In the genomic region with DNA sequence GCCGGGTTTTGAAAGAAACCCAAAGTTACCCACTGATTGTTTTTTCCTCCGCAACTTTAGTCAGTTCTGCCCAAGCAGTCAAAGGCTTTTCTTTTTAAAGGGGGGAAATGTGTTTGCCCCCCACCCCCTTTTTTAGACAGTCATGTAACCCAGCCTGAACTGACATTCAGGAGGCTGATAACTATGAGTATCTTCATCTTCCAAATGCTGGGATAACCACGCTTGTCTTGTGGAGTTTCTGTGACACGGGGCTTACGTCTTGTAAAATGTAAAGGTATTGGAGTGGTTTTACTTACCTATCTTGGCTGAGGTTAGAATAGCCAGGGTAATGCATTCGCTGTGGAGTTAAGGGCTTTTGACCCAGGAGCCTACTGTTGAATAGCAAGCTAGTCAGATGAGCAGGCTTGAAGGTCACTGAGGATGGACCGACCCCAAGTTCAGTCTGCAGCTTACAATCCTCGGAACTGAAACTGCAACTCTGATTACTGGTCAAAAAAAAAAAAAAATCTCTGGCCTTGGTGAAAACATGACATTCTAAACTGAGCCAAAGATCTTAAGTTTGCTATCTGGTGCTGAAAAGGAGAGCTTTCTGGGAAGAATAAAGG, we compare ENCODE assay signal across 8 mouse cellular contexts. TPM values are rescaled to one million over a fixed set of nuclear protein-coding genes. Genes with fewer than 3 reads are reported as not detected.
DNase-seq lines count a peak whose midpoint lies in the region; ATAC-seq and TF ChIP-seq lines count a peak whose summit lies in the region.

Gene Cisd2, minus strand, starts transcription at position 318 of the 605 bp plus-strand sequence.

- H3K4me1 ChIP-seq in forebrain, postnatal 0 days (ENCODE audit: insufficient read depth), result peaks cover 13% of the 10 kb centered on the region; the same call in 1 of the 2 replicates
- peaks cover 25% of the 10 kb centered on the region for H3K4me1 ChIP-seq in hindbrain, embryonic 15.5 days (replicated peaks)
- peaks cover 17% of the 10 kb centered on the region for H3K4me1 ChIP-seq in limb, embryonic 12.5 days (replicated peaks)
- H3K4me1 ChIP-seq in olfactory bulb, adult 2 months (ENCODE audit: control insufficient read depth, insufficient read depth, low read length), result no peaks in the 10 kb centered on the region

- 4% methylated on average over 8 of the region's 8 CpGs for WGBS in forebrain, postnatal 0 days
- WGBS in hindbrain, embryonic 15.5 days, result 2% methylated on average over 8 of the region's 8 CpGs
- 2% methylated on average over 8 of the region's 8 CpGs for WGBS in limb, embryonic 12.5 days
- WGBS in olfactory bulb, adult 2 months, result under 1% methylated on average over 8 of the region's 8 CpGs

- H3K27ac ChIP-seq in forebrain, postnatal 0 days (ENCODE audit: low read depth, low read length), result peak within 1 kb of the TSS; percentile 98
- H3K27ac ChIP-seq in hindbrain, embryonic 15.5 days (replicated peaks), result peak within 1 kb of the TSS; percentile 100
- peak within 1 kb of the TSS; percentile 96 for H3K27ac ChIP-seq in limb, embryonic 12.5 days
- H3K27ac ChIP-seq in olfactory bulb, adult 2 months (ENCODE audit: insufficient read depth, low read depth, low read length), result peak within 1 kb of the TSS; percentile 98

- no peaks in the 10 kb centered on the region for H3K36me3 ChIP-seq in forebrain, postnatal 0 days (ENCODE audit: insufficient read depth)
- no peaks in the 10 kb centered on the region for H3K36me3 ChIP-seq in hindbrain, embryonic 15.5 days
- 0 out of 2 replicates have a peak, but pooled peaks cover 6% of the 10 kb centered on the region for H3K36me3 ChIP-seq in limb, embryonic 12.5 days

- TF ChIP-seq CTCF in forebrain, postnatal 0 days (IDR thresholded peaks at IDR 0.05; ENCODE audit: low read depth), result no peak
- TF ChIP-seq CTCF in olfactory bulb, adult 2 months (IDR thresholded peaks at IDR 0.05; ENCODE audit: insufficient read depth, low read depth, low read length), result no peak

- H3K9me3 ChIP-seq in forebrain, postnatal 0 days (ENCODE audit: low read length), result no peaks in the 10 kb centered on the region
- no peaks in the 10 kb centered on the region for H3K9me3 ChIP-seq in hindbrain, embryonic 15.5 days
- no peaks in the 10 kb centered on the region for H3K9me3 ChIP-seq in limb, embryonic 12.5 days

- peak within 1 kb of the TSS; percentile 76 for H3K4me3 ChIP-seq in forebrain, postnatal 0 days (ENCODE audit: low read depth, low read length)
- peak within 1 kb of the TSS; percentile 73 for H3K4me3 ChIP-seq in hindbrain, embryonic 15.5 days
- H3K4me3 ChIP-seq in limb, embryonic 12.5 days (replicated peaks), result peak within 1 kb of the TSS; percentile 74
- peak within 1 kb of the TSS; percentile 97 for H3K4me3 ChIP-seq in olfactory bulb, adult 2 months (ENCODE audit: insufficient read depth, low read depth, low read length)

- no peak for DNase-seq in left cerebral cortex, adult 18-20 months (ENCODE audit: low spot score in 2 of 2)
- DNase-seq in left cerebral cortex, adult 11 months (ENCODE audit: low spot score), result no peak
- DNase-seq in adrenal gland, postnatal 10 days, result peak; percentile 29
- DNase-seq in forebrain, postnatal 0 days, result no peak
- DNase-seq in cerebellum, postnatal 14 days, result no peak

- H3K9ac ChIP-seq in forebrain, postnatal 0 days, result peak within 1 kb of the TSS; percentile 78
- H3K9ac ChIP-seq in hindbrain, embryonic 15.5 days, result peak within 1 kb of the TSS; percentile 66
- H3K9ac ChIP-seq in limb, embryonic 12.5 days (replicated peaks), result peak within 1 kb of the TSS; percentile 86

- H3K4me2 ChIP-seq in forebrain, postnatal 0 days (ENCODE audit: low read depth), result peak within 1 kb of the TSS; percentile 61
- peak within 1 kb of the TSS; percentile 66 for H3K4me2 ChIP-seq in hindbrain, embryonic 15.5 days
- H3K4me2 ChIP-seq in limb, embryonic 12.5 days, result peak within 1 kb of the TSS; percentile 79

- no peak for TF ChIP-seq POLR2A in olfactory bulb, adult 2 months (IDR thresholded peaks at IDR 0.05; ENCODE audit: insufficient read depth, low read depth, low read length)

- ATAC-seq in forebrain, postnatal 0 days, result peak; percentile 25
- peak; percentile 40 for ATAC-seq in hindbrain, embryonic 15.5 days (ENCODE audit: low FRiP score, low read depth)
- ATAC-seq in limb, embryonic 12.5 days (ENCODE audit: insufficient number of reproducible peaks, insufficient read depth, low FRiP score, low TSS enrichment, low read depth), result peak; percentile 39

- H3K27me3 ChIP-seq in forebrain, postnatal 0 days (ENCODE audit: insufficient read depth, low read length), result no peaks in the 10 kb centered on the region
- no peaks in the 10 kb centered on the region for H3K27me3 ChIP-seq in hindbrain, embryonic 15.5 days
- no peaks in the 10 kb centered on the region for H3K27me3 ChIP-seq in limb, embryonic 12.5 days

RNA-seq across cellular contexts. Expression of gene Cisd2, which starts in this region (rescaled TPM):
- total RNA-seq in left cerebral cortex, adult 18-20 months (2021), result 10 to 100 TPM; 34.6 to 36.0 TPM
- total RNA-seq in adrenal gland, postnatal 10 days (2021), result 10 to 100 TPM; 27.0 to 30.2 TPM
- total RNA-seq in forebrain, postnatal 0 days (2014; rRNA removed), result 29.0 and 41.5 TPM in 2 replicates
- 29.7 and 41.1 TPM in 2 replicates for polyA plus RNA-seq in forebrain, postnatal 0 days (2015; fragmentation: Nextera tagmentation; extraction: Ambion mirVana)
- 64.6 and 66.8 TPM in 2 replicates for polyA plus RNA-seq in hindbrain, embryonic 15.5 days (2015; fragmentation: Nextera tagmentation; extraction: Ambion mirVana)
- polyA plus RNA-seq in limb, embryonic 12.5 days (2016; fragmentation: Nextera tagmentation; extraction: Ambion mirVana), result 74.8 and 77.0 TPM in 2 replicates
- not detected in 2 replicates for polyA plus RNA-seq in olfactory bulb, adult 2 months (2012; ENCODE audit: insufficient read depth, insufficient read length, low replicate concordance, missing spikeins)
